Mouse (Mus musculus) kidney, embryonic 16.5 days (tissue): ENCODE measurements at regions not wholly inside any gene's neighbourhood (a gene's known extent, or its start where the extent isn't known, plus 50 kb on each side); places are given as distances from the start of the nearest gene placed in this dataset.
"Not testable (repeated sequence)": the region's sequence is repeated elsewhere in the genome, so short reads cannot be mapped to it uniquely, and the experiment has no call there.

Experiments
- ATAC-seq: fragments of 200-750 bp; cut with Nextera tagmentation; 2 replicates; pipeline ENCODE4 v1.8.0; 2017; ENCODE audit warnings: moderate TSS enrichment; ENCODE audit not compliant: low FRiP score, low TSS enrichment
- H3K27ac ChIP-seq: fragments of 300-500 bp; sonication (generic); 2 replicates; pipeline ENCODE4 v1.5.1; 2014; ENCODE audit warnings: low read length
- H3K27me3 ChIP-seq: fragments of 300-500 bp; sonication (generic); 2 replicates; pipeline ENCODE4 v1.6.1; 2014; ENCODE audit warnings: low read length, control low read depth, mixed read lengths; ENCODE audit not compliant: insufficient read depth
- H3K36me3 ChIP-seq: fragments of 300-500 bp; sonication (generic); 2 replicates; pipeline ENCODE4 v1.6.1; 2014; ENCODE audit warnings: low read length, control low read depth, mixed read lengths; ENCODE audit not compliant: insufficient read depth
- H3K4me1 ChIP-seq: fragments of 300-500 bp; sonication (generic); 2 replicates; pipeline ENCODE4 v1.6.1; 2014; ENCODE audit warnings: low read length, control low read depth, mixed read lengths; ENCODE audit not compliant: insufficient read depth
- H3K4me2 ChIP-seq: fragments of 300-500 bp; sonication (generic); replicated peaks from 2 replicates; pipeline ENCODE4 v1.6.1; 2014; ENCODE audit warnings: low read depth, low read length
- H3K4me3 ChIP-seq: fragments of 300-500 bp; sonication (generic); 2 replicates; pipeline ENCODE4 v1.5.1; 2014; ENCODE audit warnings: mild to moderate bottlenecking, low read length
- H3K9ac ChIP-seq: fragments of 300-500 bp; sonication (generic); replicated peaks from 2 replicates; pipeline ENCODE4 v1.6.1; 2014; ENCODE audit warnings: low read length
- H3K9me3 ChIP-seq: fragments of 300-500 bp; sonication (generic); 2 replicates; pipeline ENCODE4 v1.6.1; 2016; ENCODE audit warnings: low read length, control low read depth
- WGBS: fragments of 180-500 bp; shearing (Covaris S2); extraction: QIAGEN DNeasy Blood & Tissue Kit; methylation state at CpG from one replicate; pipeline ENCODE4 v1.1.7; 2014; 5-methylcytosine and 5-hydroxymethylcytosine counted together

- H3K4me1 ChIP-seq, H3K27me3 ChIP-seq, H3K9me3 ChIP-seq, H3K36me3 ChIP-seq, H3K27ac ChIP-seq, H3K9ac ChIP-seq, ATAC-seq: not testable (repeated sequence)
- Histone ChIP-seq H3K4me2 (peak overlapping the region; percentile 27; the same call in 1 of the 2 replicates), H3K4me3 (0 out of 2 replicates have a peak overlapping the region, but pooled peaks have one; percentile 11)
- 3% methylated on average over 25 of the region's 42 CpGs for WGBS
Measured at GRCm38 (mm10) chr12:20415397-20415796, 461.1 kb downstream of the Gm21863 start.

GRCm38 (mm10) chr12:20426359-20426758 is 472.1 kb downstream of the Gm21863 start:
- H3K9ac ChIP-seq, ATAC-seq, H3K27ac ChIP-seq, H3K4me2 ChIP-seq, H3K36me3 ChIP-seq, H3K9me3 ChIP-seq, H3K27me3 ChIP-seq, H3K4me3 ChIP-seq, H3K4me1 ChIP-seq: not testable (repeated sequence)
- 87% methylated on average over 3 of the region's 4 CpGs for WGBS

- H3K36me3 ChIP-seq, H3K9me3 ChIP-seq, H3K4me1 ChIP-seq, H3K27ac ChIP-seq, H3K4me3 ChIP-seq, H3K9ac ChIP-seq, H3K4me2 ChIP-seq, ATAC-seq, H3K27me3 ChIP-seq: not testable (repeated sequence)
- WGBS = 70% methylated on average over 1 of the region's 1 CpGs
Measured at GRCm38 (mm10) chr12:20464585-20464984, 510.3 kb downstream of the Gm21863 start.
